Mouse (Mus musculus) stomach, postnatal 0 days (tissue): ENCODE results near the gene Acat3. TPM values are rescaled to one million over a fixed set of nuclear protein-coding genes. Genes with fewer than 3 reads are reported as not detected.
"Not testable (repeated sequence)": the region's sequence is repeated elsewhere in the genome, so short reads cannot be mapped to it uniquely, and the experiment has no call there.

ENCODE experiments used
- ATAC-seq: fragments of 200-750 bp; cut with Nextera tagmentation; 2 replicates; pipeline ENCODE4 v1.8.0; 2017; ENCODE audit not compliant: low FRiP score, low TSS enrichment
- DNase-seq: peaks from one replicate; pipeline ENCODE4 v3.0.0-alpha.2; 2016; ENCODE audit warnings: low spot score
- H3K27ac ChIP-seq: fragments of 300-500 bp; sonication (generic); replicated peaks from 2 replicates; pipeline ENCODE4 v1.5.1; 2014; ENCODE audit warnings: mild to moderate bottlenecking, control low read depth
- H3K27me3 ChIP-seq: fragments of 300-500 bp; sonication (generic); 2 replicates; pipeline ENCODE4 v1.6.1; 2014; ENCODE audit warnings: low read length; ENCODE audit not compliant: control insufficient read depth, insufficient read depth
- H3K36me3 ChIP-seq: fragments of 300-500 bp; sonication (generic); 2 replicates; pipeline ENCODE4 v1.6.1; 2014; ENCODE audit warnings: low read length, mixed read lengths; ENCODE audit not compliant: control insufficient read depth, insufficient read depth
- H3K4me1 ChIP-seq: fragments of 300-500 bp; sonication (generic); replicated peaks from 2 replicates; pipeline ENCODE4 v1.6.1; 2014; ENCODE audit warnings: antibody characterized with exemption; ENCODE audit not compliant: control insufficient read depth, insufficient read depth
- H3K4me2 ChIP-seq: fragments of 300-500 bp; sonication (generic); replicated peaks from 2 replicates; pipeline ENCODE4 v1.6.1; 2014; ENCODE audit warnings: low read depth, mild to moderate bottlenecking, control low read depth, moderate library complexity
- H3K4me3 ChIP-seq: fragments of 300-500 bp; sonication (generic); 2 replicates; pipeline ENCODE4 v1.5.1; 2014; ENCODE audit warnings: low read depth, low read length, control low read depth
- H3K9ac ChIP-seq: fragments of 300-500 bp; sonication (generic); 2 replicates; pipeline ENCODE4 v1.6.1; 2014; ENCODE audit warnings: mild to moderate bottlenecking, low read length, control low read depth, mixed read lengths
- H3K9me3 ChIP-seq: fragments of 300-500 bp; sonication (generic); 2 replicates; pipeline ENCODE4 v1.6.1; 2016; ENCODE audit warnings: low read length; ENCODE audit not compliant: control insufficient read depth
- CTCF ChIP-seq: IDR thresholded peaks from 2 replicates; pipeline ENCODE4 v1.5.1; 2016; ENCODE audit warnings: antibody characterized with exemption, low read depth, mild to moderate bottlenecking, moderate library complexity
- EP300 ChIP-seq: optimal IDR thresholded peaks from 2 replicates; pipeline ENCODE3; 2016; ENCODE audit warnings: antibody characterized with exemption
- WGBS: fragments of 180-500 bp; shearing (Covaris S2); extraction: QIAGEN DNeasy Blood & Tissue Kit; methylation state at CpG from one replicate; pipeline ENCODE4 v1.1.7; 2014; 5-methylcytosine and 5-hydroxymethylcytosine counted together
- polyA plus RNA-seq: library from polyadenylated mRNA; unstranded; fragments of >200 nt; fragmentation: Nextera tagmentation; extraction: Ambion mirVana; gene quantifications from 2 replicates; pipeline ENCODE4 v1.2.1, GENCODE M21; 2015

Gene Acat3
- polyA plus RNA-seq, 1 experiment from 2014 or later = 0.62 TPM

GRCm38 (mm10) chr17:12941543-12942260, 1.3 kb upstream of the Acat3 start:
- H3K9ac ChIP-seq = no peak overlapping the region
- H3K9me3 ChIP-seq = no peaks in the 10 kb centered on the region
- no peak overlapping the region for H3K4me3 ChIP-seq
- ATAC-seq = no peak
- no peaks in the 10 kb centered on the region; the same call in none of the 2 replicates for H3K36me3 ChIP-seq
- no peaks in the 10 kb centered on the region for H3K27me3 ChIP-seq
- H3K4me2 ChIP-seq = no peak overlapping the region
- no peak for DNase-seq
- 76% methylated on average over 8 of the region's 8 CpGs for WGBS
- no peaks in the 10 kb centered on the region for H3K4me1 ChIP-seq
- H3K27ac ChIP-seq = no peak overlapping the region
- TF ChIP-seq EP300 = no peak
- no peak for TF ChIP-seq CTCF

GRCm38 (mm10) chr17:12939377-12940148, 837 bp downstream of the Acat3 start:
- 0 out of 2 replicates have a peak overlapping the region, but pooled peaks have one; percentile 23 for H3K9ac ChIP-seq
- DNase-seq, H3K9me3 ChIP-seq, H3K4me3 ChIP-seq, H3K27me3 ChIP-seq, H3K36me3 ChIP-seq, H3K4me1 ChIP-seq, H3K27ac ChIP-seq: not testable (repeated sequence)
- H3K4me2 ChIP-seq = peak overlapping the region; percentile 62
- WGBS = 44% methylated on average over 2 of the region's 12 CpGs
- peak; percentile 24 for ATAC-seq

GRCm38 (mm10) chr17:12938077-12938476, 2.3 kb downstream of the Acat3 start:
- Histone ChIP-seq H3K9me3 (no peaks in the 10 kb centered on the region), H3K27ac (no peak overlapping the region), H3K4me3 (no peak overlapping the region), H3K9ac (no peak overlapping the region), H3K36me3 (no peaks in the 10 kb centered on the region; the same call in none of the 2 replicates), H3K27me3 (no peaks in the 10 kb centered on the region), H3K4me1 (no peaks in the 10 kb centered on the region), H3K4me2 (no peak overlapping the region)
- TF ChIP-seq EP300 (no peak), CTCF (no peak)
- DNase-seq (no peak), ATAC-seq (no peak)
- WGBS = 67% methylated on average over 2 of the region's 2 CpGs

- Histone ChIP-seq H3K36me3 (no peaks in the 10 kb centered on the region), H3K4me3 (no peak overlapping the region), H3K4me1 (no peaks in the 10 kb centered on the region), H3K9me3 (no peaks in the 10 kb centered on the region), H3K4me2 (no peak overlapping the region), H3K9ac (no peak overlapping the region), H3K27ac (no peak overlapping the region), H3K27me3 (no peaks in the 10 kb centered on the region)
- 79% methylated on average over 2 of the region's 2 CpGs for WGBS
- TF ChIP-seq CTCF (no peak), EP300 (no peak)
- no peak for DNase-seq
- no peak for ATAC-seq
Measured at GRCm38 (mm10) chr17:12937412-12937970, 2.9 kb downstream of the Acat3 start.

GRCm38 (mm10) chr17:12935719-12936118, 4.7 kb downstream of the Acat3 start:
- Histone ChIP-seq H3K4me3 (no peak overlapping the region), H3K27ac (no peak overlapping the region), H3K9me3 (no peaks in the 10 kb centered on the region), H3K27me3 (no peaks in the 10 kb centered on the region), H3K9ac (no peak overlapping the region), H3K4me1 (no peaks in the 10 kb centered on the region), H3K4me2 (no peak overlapping the region), H3K36me3 (no peaks in the 10 kb centered on the region)
- DNase-seq = no peak
- ATAC-seq = peak; percentile 14; the same call in 1 of the 2 replicates
- TF ChIP-seq CTCF = no peak
- no peak for TF ChIP-seq EP300
- WGBS = 49% methylated on average over 4 of the region's 4 CpGs

GRCm38 (mm10) chr17:12931576-12931975, 8.8 kb downstream of the Acat3 start:
- H3K4me3 ChIP-seq, ATAC-seq, H3K9me3 ChIP-seq, H3K4me1 ChIP-seq, H3K27me3 ChIP-seq, H3K27ac ChIP-seq, H3K9ac ChIP-seq, H3K36me3 ChIP-seq, DNase-seq, H3K4me2 ChIP-seq: not testable (repeated sequence)
- WGBS = 91% methylated on average over 5 of the region's 5 CpGs
